Mouse (Mus musculus) bone marrow macrophage, adult 2 months (primary cell): ENCODE measurements around the gene Tchp.

Source experiments
- CTCF ChIP-seq: IDR thresholded peaks from 2 replicates; pipeline ENCODE4 v1.5.1; 2012; ENCODE audit warnings: low read depth, mild to moderate bottlenecking, low read length, moderate library complexity
- POLR2A ChIP-seq: IDR thresholded peaks from 2 replicates; pipeline ENCODE4 v1.6.1; 2012; ENCODE audit warnings: mild to moderate bottlenecking, low read depth, low read length, borderline replicate concordance

GRCm38 (mm10) chr5:114669014-114669413 is 38.5 kb upstream of the Tchp start:
- no peak for TF ChIP-seq POLR2A
- no peak for TF ChIP-seq CTCF
